Mouse (Mus musculus) midbrain, embryonic 10.5 days (tissue): Measurements from ENCODE around the gene Mrpl40. TPM values are rescaled to one million over a fixed set of nuclear protein-coding genes. Genes with fewer than 3 reads are reported as not detected.
"Not testable (repeated sequence)": the region's sequence is repeated elsewhere in the genome, so short reads cannot be mapped to it uniquely, and the experiment has no call there.

Experiments used
- DNase-seq: peaks from one replicate; pipeline ENCODE4 v3.0.0-alpha.2; 2017; ENCODE audit warnings: low spot score
- H3K27ac ChIP-seq: fragments of 300-500 bp; sonication (generic); replicated peaks from 2 replicates; pipeline ENCODE4 v1.5.1; 2016; ENCODE audit warnings: mild to moderate bottlenecking
- H3K27me3 ChIP-seq: fragments of 300-500 bp; sonication (generic); 2 replicates; pipeline ENCODE4 v1.6.1; 2016; ENCODE audit warnings: low read depth, mild to moderate bottlenecking; ENCODE audit not compliant: poor library complexity, severe bottlenecking
- H3K36me3 ChIP-seq: fragments of 300-500 bp; sonication (generic); 2 replicates; pipeline ENCODE4 v1.6.1; 2016; ENCODE audit warnings: mild to moderate bottlenecking, moderate library complexity
- H3K4me1 ChIP-seq: fragments of 300-500 bp; sonication (generic); 2 replicates; pipeline ENCODE4 v1.6.1; 2016
- H3K4me3 ChIP-seq: fragments of 300-500 bp; sonication (generic); 2 replicates; pipeline ENCODE4 v1.5.1; 2016; ENCODE audit warnings: mild to moderate bottlenecking, moderate library complexity
- H3K9me3 ChIP-seq: fragments of 300-500 bp; sonication (generic); replicated peaks from 2 replicates; pipeline ENCODE4 v1.6.1; 2016; ENCODE audit warnings: mild to moderate bottlenecking
- WGBS: fragments of 180-500 bp; shearing (Covaris S2); methylation state at CpG from one replicate; pipeline ENCODE4 v1.1.7; 2016; 5-methylcytosine and 5-hydroxymethylcytosine counted together
- polyA plus RNA-seq: library from polyadenylated mRNA; unstranded; fragments of >200 nt; fragmentation: Nextera tagmentation; extraction: Ambion mirVana; gene quantifications from 2 replicates; pipeline ENCODE4 v1.2.1, GENCODE M21; 2016

Mrpl40 gene
- polyA plus RNA-seq, 1 experiment from 2014 or later = 136 TPM

DNA sequence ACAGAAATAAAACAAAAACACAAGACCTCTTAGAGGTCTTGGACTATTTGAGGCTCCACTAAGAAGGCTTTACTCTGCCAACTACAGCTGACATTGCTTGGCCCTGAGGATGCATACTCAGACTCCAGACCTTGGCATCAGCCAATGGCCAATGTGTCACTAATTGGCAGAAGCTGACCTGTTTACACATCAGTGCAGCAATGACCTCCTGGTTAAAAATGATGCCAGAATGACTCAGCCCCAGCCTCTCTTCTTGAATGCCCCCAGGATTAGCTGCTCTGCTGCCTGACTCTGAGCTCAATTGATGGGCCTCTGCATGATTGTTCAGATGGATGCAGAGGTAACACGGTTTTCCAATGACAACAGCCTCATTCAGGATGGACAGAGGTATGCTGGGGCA is 16.5 kb downstream of the Mrpl40 start:
- Histone ChIP-seq H3K27ac (no peak overlapping the region), H3K4me1 (no peaks in the 10 kb centered on the region), H3K9me3 (peaks cover 6% of the 10 kb centered on the region; the same call in 1 of the 2 replicates), H3K27me3 (no peaks in the 10 kb centered on the region), H3K4me3 (no peak overlapping the region), H3K36me3 (no peaks in the 10 kb centered on the region)
- 61% methylated on average over 1 of the region's 1 CpGs for WGBS
- DNase-seq = no peak

DNA sequence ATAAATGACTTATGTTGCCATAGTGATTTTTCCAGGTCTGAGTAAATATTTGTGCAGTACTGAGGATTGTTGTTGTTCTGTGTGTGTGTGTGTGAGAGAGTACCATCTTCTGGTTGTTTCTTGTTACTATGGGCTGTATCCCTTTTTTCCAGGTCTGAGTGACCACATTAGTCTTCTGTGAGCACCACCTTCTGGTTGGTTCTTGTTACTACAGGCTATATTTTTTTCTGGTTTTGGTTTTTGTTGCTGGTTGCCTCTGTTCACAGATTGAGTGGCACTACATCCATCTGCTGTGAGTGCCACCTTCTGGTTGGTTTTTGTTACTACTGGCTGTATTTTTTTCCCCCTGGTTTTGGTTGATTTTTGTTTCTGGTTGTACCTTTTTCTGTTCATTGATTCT is 18.1 kb downstream of the Mrpl40 start:
- Histone ChIP-seq H3K27me3 (no peaks in the 10 kb centered on the region), H3K36me3 (no peaks in the 10 kb centered on the region), H3K9me3 (peaks cover 6% of the 10 kb centered on the region; the same call in 1 of the 2 replicates), H3K4me3 (no peak overlapping the region), H3K4me1 (no peaks in the 10 kb centered on the region), H3K27ac (no peak overlapping the region)
- no peak for DNase-seq

DNA sequence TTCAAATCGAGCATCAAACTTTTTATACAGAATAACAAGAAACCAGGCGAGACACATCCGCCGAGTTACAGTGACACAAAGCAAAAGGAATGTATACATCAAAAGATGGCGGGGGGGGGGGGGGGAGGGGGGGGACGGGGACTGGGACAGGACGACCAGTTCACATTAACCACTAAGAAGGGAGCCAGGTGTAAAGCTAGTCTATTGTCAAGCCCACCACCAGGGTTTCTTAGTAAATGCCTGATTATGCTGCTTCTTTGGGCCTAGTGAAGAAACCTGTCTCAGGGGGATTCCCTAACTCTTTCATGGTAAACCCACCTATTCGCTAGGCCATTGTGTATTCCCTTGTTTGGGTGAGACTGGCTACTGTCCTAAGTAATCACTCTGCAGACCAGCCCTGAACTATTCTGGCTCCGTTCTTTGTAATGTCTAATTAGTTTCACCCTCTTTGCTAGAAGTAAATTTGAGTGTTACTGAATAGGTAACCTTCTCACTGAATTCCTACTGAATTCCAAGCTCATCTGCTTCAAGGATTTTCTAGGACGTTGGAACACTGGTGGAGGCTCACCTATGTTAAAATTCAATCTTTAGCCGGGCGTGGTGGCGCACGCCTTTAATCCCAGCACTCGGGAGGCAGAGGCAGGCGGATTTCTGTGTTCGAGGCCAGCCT is 27.0 kb downstream of the Mrpl40 start:
- H3K9me3 ChIP-seq, H3K36me3 ChIP-seq, DNase-seq, H3K4me1 ChIP-seq, H3K27ac ChIP-seq, H3K4me3 ChIP-seq, H3K27me3 ChIP-seq: not testable (repeated sequence)
- whole genome bisulfite sequencing = 89% methylated on average over 17 of the region's 17 CpGs

DNA sequence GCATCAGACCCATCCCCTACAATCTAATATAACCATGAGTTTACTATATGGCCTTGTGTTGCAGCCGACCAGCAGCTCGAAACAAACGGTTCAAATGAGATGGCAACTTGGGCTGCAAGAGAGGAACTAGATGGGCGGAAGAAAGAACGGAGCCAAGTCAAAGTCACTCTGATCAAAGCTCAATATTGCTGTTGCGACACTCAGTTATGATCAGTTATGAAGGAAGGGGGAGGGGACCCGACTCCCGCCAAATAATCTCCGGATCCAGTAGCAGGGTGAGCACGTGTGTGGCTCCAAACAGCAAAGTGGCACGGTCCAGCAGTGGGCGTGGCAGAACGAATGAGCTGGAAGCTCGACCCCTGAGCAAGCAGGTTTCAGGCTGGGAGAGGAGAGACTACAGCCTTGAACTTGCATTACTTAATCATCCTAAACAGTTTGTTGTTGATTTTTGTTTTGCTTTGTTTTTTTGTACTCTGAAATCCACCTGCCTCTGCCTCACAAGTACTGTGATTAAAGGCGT is 30.3 kb downstream of the Mrpl40 start:
- no peak for DNase-seq
- H3K4me1 ChIP-seq = no peaks in the 10 kb centered on the region
- WGBS = 90% methylated on average over 15 of the region's 15 CpGs

DNA sequence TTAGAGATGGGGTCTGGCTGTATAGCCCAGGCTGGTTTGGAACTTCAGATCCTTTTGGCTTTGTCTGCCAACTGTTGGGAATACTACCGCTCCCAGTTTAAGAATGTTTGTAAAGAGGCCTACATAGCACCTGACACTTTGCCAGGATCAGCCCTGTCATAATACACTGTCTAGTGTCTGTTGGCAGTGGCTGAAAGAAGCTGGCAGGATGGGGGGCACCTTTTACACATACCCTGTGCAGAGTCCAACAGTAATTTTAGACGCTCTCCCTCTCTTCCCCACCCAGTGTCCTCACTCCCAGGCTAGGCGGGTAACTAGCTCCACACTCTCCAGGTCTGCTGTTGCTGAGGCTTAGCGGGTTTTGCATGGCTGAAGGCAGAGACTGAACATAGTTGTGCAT is 38.3 kb downstream of the Mrpl40 start:
- Histone ChIP-seq H3K4me3 (no peak overlapping the region), H3K4me1 (peaks cover 12% of the 10 kb centered on the region), H3K9me3 (no peaks in the 10 kb centered on the region), H3K27ac (no peak overlapping the region), H3K36me3 (peaks cover 37% of the 10 kb centered on the region), H3K27me3 (no peaks in the 10 kb centered on the region)
- DNase-seq = no peak
- 95% methylated on average over 4 of the region's 4 CpGs for WGBS

More for the DNA sequence above, 30.3 kb downstream of the Mrpl40 start:
- no peaks in the 10 kb centered on the region for H3K27me3 ChIP-seq
- no peak overlapping the region for H3K27ac ChIP-seq
- no peak overlapping the region for H3K4me3 ChIP-seq
- H3K36me3 ChIP-seq = no peaks in the 10 kb centered on the region
- peaks cover 13% of the 10 kb centered on the region; the same call in 1 of the 2 replicates for H3K9me3 ChIP-seq

DNA sequence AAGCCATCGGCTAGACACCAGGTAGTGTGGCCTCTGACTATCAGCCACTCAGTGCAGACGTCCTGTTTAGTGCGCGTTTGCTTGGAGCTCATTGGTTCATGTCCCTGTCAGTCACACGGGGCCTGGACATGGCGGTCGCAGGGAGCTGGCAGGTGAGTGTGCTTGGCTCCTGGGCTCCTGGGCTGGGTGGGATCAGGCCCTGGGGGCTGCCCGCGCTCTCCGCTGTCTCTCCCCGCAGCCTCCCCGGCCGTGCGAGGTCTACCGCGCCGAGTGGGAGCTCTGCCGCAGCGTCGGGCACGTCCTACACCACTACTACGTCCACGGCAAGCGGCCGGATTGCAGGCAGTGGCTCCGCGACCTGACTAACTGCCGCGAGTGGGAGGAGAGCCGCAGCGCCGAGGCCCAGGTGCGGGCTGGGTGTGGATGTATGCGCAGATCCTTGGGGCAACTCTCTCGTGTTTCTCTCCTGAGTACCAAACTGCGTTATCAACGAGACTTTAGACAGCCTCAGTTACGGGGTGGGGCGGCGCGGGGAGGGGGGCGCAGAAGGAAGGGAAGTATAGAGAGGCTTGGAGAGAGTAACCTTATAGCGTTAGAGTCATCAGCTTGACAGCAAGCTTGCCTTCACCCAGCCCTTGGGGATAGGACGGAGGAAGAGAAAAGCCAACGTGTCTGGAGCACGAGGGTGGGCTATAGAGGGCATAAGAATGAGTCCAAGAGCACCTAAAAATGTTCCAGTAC is 40.0 kb downstream of the Mrpl40 start, which contains the start of the genes 2510002D24Rik and Gm28539:
2510002D24Rik (plus strand) TSS at position 111 of the 741 bp plus-strand sequence.
Gm28539 (plus strand) TSS at position 117 of the 741 bp plus-strand sequence.
- H3K36me3 ChIP-seq = peaks cover 54% of the 10 kb centered on the region
- H3K4me1 ChIP-seq = peaks cover 12% of the 10 kb centered on the region
- peak within 1 kb of the TSS; percentile 86 for H3K27ac ChIP-seq
- peak within 1 kb of the TSS; percentile 91 for H3K4me3 ChIP-seq
- WGBS = under 1% methylated on average over 46 of the region's 46 CpGs
- H3K9me3 ChIP-seq = no peaks in the 10 kb centered on the region
- H3K27me3 ChIP-seq = no peaks in the 10 kb centered on the region
- peak; percentile 84 for DNase-seq

DNA sequence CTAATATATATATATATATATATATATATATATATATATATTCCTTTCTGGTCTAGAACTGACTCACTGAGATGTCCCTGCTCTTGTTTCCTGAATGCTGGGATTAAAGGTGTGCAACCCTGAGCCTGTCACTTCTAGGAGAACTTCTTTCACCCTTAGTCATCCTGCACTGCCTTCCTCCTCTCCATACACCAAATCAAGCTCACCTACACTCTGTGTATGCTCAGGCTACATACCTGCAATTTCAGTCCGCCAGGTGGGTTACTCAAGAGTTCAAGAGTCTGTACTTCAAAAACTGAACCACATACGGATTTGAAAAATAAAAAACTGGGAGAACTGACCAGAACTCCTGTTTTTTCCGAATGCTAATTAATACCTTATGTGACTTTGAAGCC is 40.6 kb downstream of the Mrpl40 start:
- Histone ChIP-seq H3K9me3 (no peaks in the 10 kb centered on the region), H3K4me3 (peak overlapping the region; percentile 91), H3K27ac (no peak overlapping the region), H3K27me3 (no peaks in the 10 kb centered on the region), H3K36me3 (peaks cover 59% of the 10 kb centered on the region), H3K4me1 (peaks cover 12% of the 10 kb centered on the region)
- WGBS = 28% methylated on average over 3 of the region's 3 CpGs
- DNase-seq = no peak

DNA sequence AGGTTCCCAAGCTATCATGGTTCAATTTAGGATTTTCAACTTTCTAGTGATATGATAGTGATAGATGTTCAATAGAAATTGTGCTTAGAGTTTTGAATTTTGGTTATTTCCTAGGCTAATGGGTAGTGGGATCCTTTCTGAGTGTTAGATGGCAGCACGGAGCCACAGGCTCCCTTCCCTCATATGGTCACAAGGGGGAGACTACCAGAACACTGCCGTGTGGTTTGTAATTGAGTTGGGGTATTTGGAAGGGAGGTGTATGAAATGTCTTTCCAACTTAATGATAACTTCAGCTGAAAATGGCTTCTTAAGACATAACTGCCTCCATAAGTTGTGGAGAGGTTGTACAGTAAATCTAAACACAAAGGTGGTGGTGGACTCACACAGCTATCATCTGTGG is 43.2 kb downstream of the Mrpl40 start:
- peaks cover 74% of the 10 kb centered on the region for H3K36me3 ChIP-seq
- H3K4me3 ChIP-seq = no peak overlapping the region
- no peaks in the 10 kb centered on the region for H3K27me3 ChIP-seq
- H3K4me1 ChIP-seq = peaks cover 12% of the 10 kb centered on the region
- H3K27ac ChIP-seq = no peak overlapping the region
- DNase-seq = no peak
- no peaks in the 10 kb centered on the region for H3K9me3 ChIP-seq
- WGBS = 76% methylated on average over 2 of the region's 2 CpGs

DNA sequence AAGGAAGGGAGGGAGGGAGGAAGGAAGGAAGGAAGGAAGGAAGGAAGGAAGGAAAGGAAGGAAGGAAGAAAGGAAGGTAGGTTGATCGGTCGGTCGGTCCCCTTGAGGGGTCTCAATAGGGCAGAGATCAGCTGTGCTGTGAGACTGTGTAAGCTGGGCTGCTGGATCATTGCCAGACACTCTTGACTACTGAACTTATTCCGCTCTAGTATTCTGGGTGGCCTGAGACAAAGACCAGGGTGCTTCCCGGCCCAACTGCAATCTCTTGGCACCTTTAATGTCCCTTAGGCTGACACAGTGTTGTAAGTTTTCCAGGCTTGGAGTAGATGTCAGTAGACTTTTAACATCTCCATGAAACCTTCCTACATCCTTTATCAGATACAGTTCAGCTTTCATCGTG is 47.6 kb downstream of the Mrpl40 start:
- no peaks in the 10 kb centered on the region for H3K4me1 ChIP-seq
- H3K27me3 ChIP-seq = no peaks in the 10 kb centered on the region
- WGBS = 95% methylated on average over 6 of the region's 6 CpGs
- H3K36me3 ChIP-seq = peaks cover 100% of the 10 kb centered on the region
- H3K27ac ChIP-seq = no peak overlapping the region
- no peaks in the 10 kb centered on the region for H3K9me3 ChIP-seq
- DNase-seq = no peak
- H3K4me3 ChIP-seq = no peak overlapping the region

DNA sequence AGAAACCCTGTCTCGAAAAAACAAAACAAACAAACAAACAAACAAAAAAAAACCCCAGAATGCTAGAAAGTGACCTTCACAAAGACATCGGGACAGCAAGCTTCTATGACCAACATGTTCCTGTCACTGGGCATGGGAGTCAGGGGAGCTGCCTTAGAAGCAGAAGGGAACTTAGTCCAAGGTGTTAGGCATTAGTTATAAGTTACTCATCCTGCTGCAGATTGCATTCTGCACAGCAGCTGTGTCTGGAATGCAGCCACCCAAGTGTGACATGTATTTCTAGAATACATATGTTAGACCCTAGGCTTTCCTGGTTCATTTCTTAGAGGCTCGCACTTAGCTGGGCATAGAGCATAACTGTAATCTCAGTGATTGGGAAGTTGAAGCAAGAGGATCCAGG is 48.0 kb downstream of the Mrpl40 start:
- Histone ChIP-seq H3K36me3 (peaks cover 100% of the 10 kb centered on the region), H3K27ac (no peak overlapping the region), H3K4me1 (no peaks in the 10 kb centered on the region), H3K9me3 (no peaks in the 10 kb centered on the region), H3K4me3 (no peak overlapping the region), H3K27me3 (no peaks in the 10 kb centered on the region)
- WGBS = 94% methylated on average over 3 of the region's 3 CpGs
- no peak for DNase-seq

DNA sequence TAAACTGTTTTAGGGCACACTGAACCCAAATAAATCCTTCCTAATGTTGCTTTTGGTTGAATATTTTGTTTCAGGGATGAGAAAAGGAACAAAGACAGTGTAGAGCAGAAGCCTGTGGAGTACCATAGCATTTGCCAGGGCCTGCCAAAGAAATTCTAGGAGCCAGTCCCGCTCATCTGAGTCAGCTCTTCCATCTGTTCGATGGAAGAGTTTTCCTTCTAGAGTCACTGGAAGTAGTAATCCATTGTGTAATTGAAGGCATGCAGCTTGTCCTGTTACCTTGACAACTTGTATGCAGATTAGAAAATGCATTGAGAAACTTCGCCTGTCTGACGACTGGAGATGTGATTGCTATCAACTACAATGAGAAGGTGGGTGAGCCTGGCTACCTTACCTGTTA is 53.7 kb downstream of the Mrpl40 start:
- Histone ChIP-seq H3K4me1 (no peaks in the 10 kb centered on the region), H3K4me3 (no peak overlapping the region), H3K27ac (no peak overlapping the region), H3K36me3 (peaks cover 100% of the 10 kb centered on the region), H3K27me3 (no peaks in the 10 kb centered on the region), H3K9me3 (no peaks in the 10 kb centered on the region)
- WGBS = 75% methylated on average over 4 of the region's 4 CpGs
- DNase-seq = no peak

DNA sequence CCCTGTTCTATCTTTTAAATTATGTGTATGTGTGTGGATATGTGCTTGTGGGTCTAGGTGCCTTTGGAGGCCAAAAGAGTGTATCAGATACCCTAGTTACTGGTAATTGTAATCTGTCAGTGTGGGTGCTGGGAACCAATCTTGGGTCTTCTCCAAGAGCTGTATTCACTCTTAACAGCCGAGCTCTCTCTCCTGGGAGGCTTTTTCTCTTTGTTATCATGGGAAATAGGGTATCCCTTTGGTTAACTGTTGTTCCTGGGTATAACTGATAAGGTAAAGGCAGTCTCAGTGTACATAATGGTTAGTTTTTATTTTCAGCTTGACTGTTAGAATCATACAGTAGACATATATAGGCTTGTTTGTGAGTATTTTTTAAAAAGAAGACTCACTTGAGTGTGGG is 54.3 kb downstream of the Mrpl40 start:
- Histone ChIP-seq H3K9me3 (no peaks in the 10 kb centered on the region), H3K4me3 (no peak overlapping the region), H3K36me3 (peaks cover 100% of the 10 kb centered on the region), H3K27me3 (no peaks in the 10 kb centered on the region), H3K27ac (no peak overlapping the region), H3K4me1 (no peaks in the 10 kb centered on the region)
- 88% methylated on average over 1 of the region's 1 CpGs for WGBS
- DNase-seq = no peak
